Mouse (Mus musculus) heart, postnatal 25 days (tissue): ENCODE results near the gene Pfn1. TPM values are rescaled to one million over a fixed set of nuclear protein-coding genes. Genes with fewer than 3 reads are reported as not detected.

Experiments
- DNase-seq: peaks from one replicate; pipeline ENCODE4 v3.0.0; 2022; ENCODE audit warnings: low spot score
- intact Hi-C: fragments of 180-260 bp; cut with DNase I; formaldehyde crosslinking; loops from one replicate; pipeline ENCODE4 v1.15.1; 2025
- total RNA-seq, 2 experiments: library from RNA; stranded (reverse); gene quantifications; 2 replicates each; pipeline ENCODE4 v1.2.3; 2021

Gene Pfn1
- total RNA-seq, 2 experiments from 2014 or later = 290 to 310 TPM

- DNase-seq = no peak
- intact Hi-C loops = loop anchor here (2.0 kb wide), 1 partner anchor 57 kb away; no protein-coding TSS in a partner anchor
Observed at GRCm38 (mm10) chr11:70645461-70646258, 8.8 kb downstream of the Pfn1 start.

DNA sequence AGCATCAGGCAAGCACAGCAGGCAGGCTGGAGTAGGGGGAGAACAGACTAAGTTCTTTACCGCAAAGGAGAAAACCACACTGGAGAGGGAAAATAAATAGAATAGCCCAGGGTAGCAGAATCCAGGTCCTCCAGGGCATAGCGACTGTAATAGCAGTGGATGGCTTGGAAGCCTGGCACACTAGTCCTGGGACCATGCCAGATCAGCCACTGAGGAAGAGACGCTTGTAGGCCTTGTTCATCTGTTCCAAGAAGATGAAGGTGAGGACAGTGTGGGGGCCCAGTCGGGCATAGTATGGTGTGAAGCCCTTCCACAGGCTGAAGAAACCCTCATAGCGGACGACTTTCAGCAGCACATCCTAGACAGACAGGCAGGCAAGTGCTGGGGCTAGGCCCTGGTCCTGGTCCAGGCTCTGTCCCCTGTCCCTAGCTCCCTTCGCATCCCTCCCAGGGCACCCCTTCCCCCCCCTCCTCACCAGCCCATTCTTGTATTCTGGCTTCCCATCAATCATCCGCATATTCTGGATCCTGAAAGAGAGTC lies 9.8 kb downstream of the Pfn1 start:
- intact Hi-C loops = no loop called here
- no peak for DNase-seq

DNA sequence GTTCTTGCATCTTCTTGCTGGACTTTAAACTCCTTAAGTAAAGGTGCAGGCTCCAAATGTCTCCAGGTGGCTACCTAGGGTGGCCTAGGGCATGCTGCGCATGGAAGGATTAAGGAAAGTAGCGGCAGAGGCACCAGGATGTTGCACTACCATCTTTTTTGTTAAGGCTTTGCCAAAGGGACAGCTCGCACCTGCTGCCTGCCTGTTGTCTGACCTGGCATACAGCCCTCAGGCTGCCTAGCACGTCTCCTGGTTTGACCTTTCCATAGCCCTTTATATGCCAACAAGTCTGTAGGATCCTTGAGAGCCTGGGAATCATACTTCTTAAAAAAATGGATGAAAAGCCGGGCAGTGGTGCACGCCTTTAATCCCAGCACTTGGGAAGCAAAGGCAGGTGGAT lies 11.4 kb downstream of the Pfn1 start:
- intact Hi-C loops = no loop called here

DNA sequence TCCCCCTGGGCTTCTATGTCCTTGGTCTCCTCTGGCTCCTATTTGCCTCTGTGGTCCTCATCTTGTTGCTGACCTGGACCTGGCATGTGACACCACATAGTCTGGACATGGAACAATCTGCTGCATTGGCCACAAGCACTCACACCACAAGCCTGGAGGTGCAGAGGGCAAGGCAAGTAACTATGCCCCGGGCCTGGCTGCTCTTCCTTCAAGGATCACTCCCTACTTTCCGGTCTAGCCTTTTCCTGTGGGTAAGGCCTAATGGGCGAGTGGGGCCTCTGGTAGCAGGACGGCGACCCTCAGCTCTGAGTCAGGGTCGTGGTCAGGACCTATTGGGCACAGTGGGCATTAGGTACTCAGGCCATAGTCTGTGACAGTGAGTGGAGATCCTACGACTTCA lies 13.2 kb downstream of the Pfn1 start:
- DNase-seq = no peak
- intact Hi-C loops = no loop called here

More for the DNA sequence above, 11.4 kb downstream of the Pfn1 start:
- DNase-seq = no peak

DNA sequence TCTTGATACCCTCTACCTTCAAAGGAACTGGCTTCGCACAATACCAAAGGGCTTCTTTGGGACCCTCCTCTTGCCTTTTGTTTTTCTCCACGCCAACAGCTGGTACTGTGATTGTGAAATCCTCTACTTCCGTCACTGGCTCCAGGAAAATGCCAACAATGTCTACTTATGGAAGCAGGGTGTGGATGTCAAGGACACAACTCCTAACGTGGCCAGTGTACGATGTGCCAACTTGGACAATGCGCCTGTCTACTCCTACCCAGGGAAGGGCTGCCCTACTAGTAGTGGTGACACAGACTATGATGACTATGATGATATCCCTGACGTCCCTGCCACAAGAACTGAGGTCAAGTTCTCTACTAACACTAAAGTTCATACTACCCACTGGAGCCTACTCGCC lies 14.5 kb downstream of the Pfn1 start:
- no peak for DNase-seq
- intact Hi-C loops = no loop called here

DNA sequence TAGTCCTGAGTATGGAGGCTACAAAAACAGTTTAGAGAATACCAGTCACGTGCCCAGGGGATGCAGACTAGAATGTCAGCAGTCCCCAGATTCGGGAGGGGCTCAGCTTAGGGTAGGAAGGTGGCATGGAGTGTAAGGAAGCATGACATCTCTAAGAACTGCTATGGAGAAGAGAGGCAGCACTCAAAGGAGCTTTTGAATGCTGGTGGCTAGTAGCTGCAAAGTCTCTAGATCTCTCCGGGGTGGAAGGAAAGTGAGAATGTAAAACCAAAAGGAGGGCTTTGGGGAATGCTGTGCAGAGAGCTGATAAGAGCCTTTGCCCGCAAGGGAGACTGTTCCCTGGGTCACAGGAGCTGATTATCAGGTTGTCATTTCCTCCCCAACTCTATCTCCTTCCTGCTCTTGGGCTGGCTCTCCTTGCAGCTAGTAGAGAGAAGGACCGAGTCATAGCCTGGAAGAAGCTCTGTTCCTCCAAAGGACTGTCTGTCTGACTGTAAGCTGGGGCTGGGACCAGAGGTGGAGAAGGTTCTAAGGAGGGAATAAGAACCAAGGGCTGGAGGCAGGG lies 15.6 kb downstream of the Pfn1 start, which contains the start of gene Gp1ba:
Gp1ba (plus strand) TSS at position 409 of the 565 bp plus-strand sequence.
- intact Hi-C loops = no loop called here
- DNase-seq = no peak

GRCm38 (mm10) chr11:70638293-70638692 lies 16.2 kb downstream of the Pfn1 start:
- DNase-seq = no peak
- intact Hi-C loops = no loop called here

DNA sequence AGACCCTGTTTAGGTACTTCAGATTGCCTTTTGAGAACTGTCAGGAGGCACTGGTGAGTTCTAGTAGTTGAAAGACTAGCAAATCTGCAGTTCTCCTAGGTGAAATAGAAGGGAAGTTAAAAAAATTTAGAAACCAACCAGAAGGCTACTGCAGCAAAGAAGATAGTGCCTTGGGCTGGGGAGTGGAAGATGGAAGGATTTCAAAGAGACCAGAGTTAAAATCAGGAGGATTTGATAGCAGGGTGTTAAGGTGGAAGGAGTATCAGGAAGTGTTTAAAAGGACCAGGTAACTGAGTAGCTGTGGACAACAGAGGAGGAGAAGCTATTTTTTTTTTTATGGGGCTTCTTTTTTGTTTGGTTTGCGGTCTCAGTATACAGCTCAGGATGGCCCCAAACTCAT lies 16.7 kb downstream of the Pfn1 start:
- no peak for DNase-seq
- intact Hi-C loops = no loop called here

DNA sequence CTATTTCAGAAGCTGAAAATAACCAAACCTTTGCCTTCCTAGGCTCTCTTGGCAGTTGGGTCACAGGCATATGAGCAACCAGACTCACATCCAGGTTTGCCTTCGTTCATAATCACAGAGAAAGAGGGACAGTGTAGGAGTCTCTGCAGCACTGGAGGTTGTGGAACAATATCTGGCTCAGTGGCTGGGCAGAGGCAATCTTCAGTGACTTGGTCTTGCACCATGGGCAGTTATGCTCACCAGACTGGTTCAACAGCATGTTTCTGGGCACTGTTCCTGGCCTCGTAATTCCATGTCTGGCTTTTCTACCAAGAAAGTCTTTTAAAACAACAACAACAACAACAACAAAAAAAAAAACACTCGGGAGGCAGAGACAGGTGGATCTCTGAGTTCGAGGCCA lies 18.8 kb downstream of the Pfn1 start:
- DNase-seq = no peak
- intact Hi-C loops = no loop called here

GRCm38 (mm10) chr11:70630129-70630528 lies 24.3 kb downstream of the Pfn1 start:
- intact Hi-C loops = no loop called here
- DNase-seq = no peak

DNA sequence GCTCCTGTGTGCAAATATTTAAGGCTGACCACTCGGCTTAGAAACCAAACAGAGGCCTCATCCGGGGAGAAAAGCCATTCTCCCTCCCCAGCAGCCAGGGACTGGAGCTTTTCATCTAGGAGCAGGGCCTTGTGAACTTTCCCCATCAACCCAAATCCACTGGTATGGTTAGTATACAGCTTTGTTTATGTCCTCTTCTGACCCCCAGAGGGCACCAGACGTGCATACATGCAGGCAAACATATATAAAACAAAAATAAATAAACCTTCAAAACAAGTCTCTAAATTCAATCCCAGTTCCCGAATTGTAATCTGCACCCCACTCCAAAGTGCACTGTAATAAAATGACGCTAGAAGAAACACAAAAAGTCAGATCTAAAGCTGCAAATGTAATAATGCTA lies 24.9 kb downstream of the Pfn1 start:
- no peak for DNase-seq
- intact Hi-C loops = loop anchor here (2.0 to 5.0 kb wide), 2 partner anchors 112 to 125 kb away; partner anchors contain the start of gene Gltpd2

GRCm38 (mm10) chr11:70628431-70628830 lies 26.0 kb downstream of the Pfn1 start:
- no peak for DNase-seq
- intact Hi-C loops = loop anchor here (2.0 to 5.0 kb wide), 2 partner anchors 111 to 126 kb away; partner anchors contain the start of gene Gltpd2

- no peak for DNase-seq
- intact Hi-C loops = loop anchor here (5.0 kb wide), 1 partner anchor 110 kb away; the partner anchor contains the start of gene Gltpd2
Observed at GRCm38 (mm10) chr11:70626877-70627276, 27.6 kb downstream of the Pfn1 start.

DNA sequence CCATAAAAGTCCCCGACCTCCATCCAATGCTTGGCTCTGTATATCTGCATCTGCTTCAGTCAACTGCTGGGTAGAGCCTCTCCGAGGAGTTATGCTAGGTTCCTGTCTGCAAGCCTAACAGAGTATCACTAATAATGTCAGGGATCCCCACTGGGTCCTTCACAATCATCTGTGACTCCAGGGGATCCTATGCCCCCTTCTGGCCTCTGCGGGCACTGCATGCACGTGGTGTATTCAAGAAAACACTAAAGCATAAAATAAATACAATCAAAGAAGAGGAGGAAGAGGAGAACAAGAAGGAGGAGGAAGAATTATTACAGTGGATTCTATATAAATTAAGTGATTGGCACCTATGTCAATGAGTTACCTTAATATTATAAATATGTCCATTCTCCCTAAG lies 29.0 kb downstream of the Pfn1 start:
- no peak for DNase-seq
- intact Hi-C loops = loop anchor here (5.0 kb wide), 1 partner anchor 108 kb away; the partner anchor contains the start of gene Gltpd2

DNA sequence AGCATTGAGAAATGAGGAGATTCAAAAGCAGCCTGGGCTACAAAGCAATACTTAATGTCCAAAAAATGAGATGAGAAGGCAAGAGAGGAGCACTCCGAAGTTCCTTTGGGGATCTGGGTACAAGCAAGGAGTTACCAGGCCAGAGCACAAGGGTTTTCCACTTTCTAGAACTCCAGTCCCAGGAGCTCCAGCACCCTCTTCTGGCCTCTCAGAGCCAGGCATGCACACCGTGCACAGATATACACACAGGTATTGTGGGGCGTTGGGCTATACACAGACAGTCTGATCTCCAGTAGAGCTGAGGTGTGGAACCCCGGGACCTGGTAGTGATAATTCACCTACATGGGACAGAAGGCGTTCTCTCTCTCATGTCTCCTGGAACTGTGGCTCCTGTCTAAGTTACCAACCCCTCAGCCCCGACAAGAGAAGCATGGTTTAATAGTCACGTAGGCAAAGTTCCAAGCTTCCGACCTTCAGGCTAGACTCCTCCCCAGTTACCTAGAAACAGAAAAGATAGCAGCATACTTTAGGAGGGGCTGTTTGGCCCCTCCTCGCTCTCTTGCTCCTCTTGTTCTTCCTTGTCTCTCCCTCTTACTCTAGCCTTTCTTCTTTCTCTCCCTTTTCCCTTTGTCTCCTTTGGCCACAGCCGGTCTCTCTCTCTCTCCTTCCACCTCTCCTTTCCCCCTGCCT lies 31.2 kb downstream of the Pfn1 start:
- DNase-seq = no peak
- intact Hi-C loops = no loop called here

GRCm38 (mm10) chr11:70621972-70622814 lies 32.3 kb downstream of the Pfn1 start:
- intact Hi-C loops = no loop called here
- DNase-seq = no peak

GRCm38 (mm10) chr11:70619101-70619500 lies 35.3 kb downstream of the Pfn1 start, which contains the start of gene Chrne:
Gene Chrne, minus strand, starts transcription at chr11:70619216.
- intact Hi-C loops = no loop called here
- no peak for DNase-seq

DNA sequence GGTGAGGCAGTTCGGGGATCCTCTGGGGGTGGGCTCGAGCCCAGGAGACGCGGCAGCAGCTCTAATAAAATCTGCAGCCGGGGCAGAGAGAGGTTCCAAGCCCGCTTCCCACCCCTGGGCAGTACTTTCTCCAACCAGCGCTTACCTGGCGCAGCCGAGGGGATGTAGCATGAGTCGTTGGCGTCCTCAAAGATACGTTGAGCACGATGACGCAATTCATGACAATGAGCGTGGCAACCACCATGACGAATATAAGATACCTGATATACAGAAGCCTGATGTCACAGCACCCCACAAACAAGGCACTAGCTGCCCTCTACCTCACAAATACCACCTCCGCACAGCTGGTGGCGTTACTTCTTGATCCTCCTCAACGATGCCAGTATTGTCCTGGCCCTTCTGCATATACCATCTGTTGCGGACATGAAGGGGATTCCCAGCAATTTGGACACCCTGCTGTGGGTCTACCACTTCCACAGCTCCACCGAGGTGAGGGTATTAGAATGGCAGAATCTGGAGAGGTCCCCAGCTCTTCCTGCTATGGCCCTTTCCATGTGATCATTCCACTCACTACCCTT lies 38.8 kb downstream of the Pfn1 start, which contains the start of gene 4930544D05Rik:
4930544D05Rik (plus strand) TSS at position 333 of the 578 bp plus-strand sequence.
- intact Hi-C loops = no loop called here
- no peak for DNase-seq

- intact Hi-C loops = no loop called here
- peak; percentile 55 for DNase-seq
Observed at GRCm38 (mm10) chr11:70615074-70615473, 39.4 kb downstream of the Pfn1 start.
